Mouse (Mus musculus): ENCODE data around the gene Cep112.

DNA sequence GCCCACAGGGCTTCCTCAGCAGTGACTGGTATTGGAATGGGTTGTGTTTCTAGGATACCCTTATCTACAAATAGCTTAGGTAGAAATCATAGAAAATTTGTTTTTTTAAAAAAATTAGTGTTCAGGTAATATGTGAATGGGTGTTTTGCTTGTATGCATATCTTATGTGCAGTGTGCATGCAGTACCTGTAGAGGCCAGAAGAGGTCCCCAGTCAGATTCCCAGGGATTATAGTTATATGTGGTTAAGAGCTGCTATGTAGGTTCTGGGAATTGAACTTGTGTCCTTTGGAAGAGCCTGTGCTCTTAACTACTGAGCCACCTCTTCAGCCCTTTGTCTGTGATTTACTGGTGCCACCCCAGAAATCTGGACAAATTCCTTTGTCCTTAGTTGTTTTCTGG, 22.2 kb downstream of the Cep112 start:
- TF ChIP-seq CTCF (IDR thresholded peaks at IDR 0.05; ENCODE audit: low read depth) (peak; percentile 43; the same call in 1 of the 2 replicates), EP300 (IDR thresholded peaks at IDR 0.05; ENCODE audit: low read depth) (no peak)

Measured in liver, embryonic 14.5 days (tissue).